In genomic region chr13:29610051-29610931, GRCm38 (mm10) we compare ENCODE assay signal across 8 mouse cellular contexts.
DNase-seq lines count a peak whose midpoint lies in the region; ATAC-seq and TF ChIP-seq lines count a peak whose summit lies in the region.

No protein-coding gene starts in this region.

- no peak overlapping the region for H3K4me2 ChIP-seq in heart, embryonic 15.5 days
- H3K4me2 ChIP-seq in midbrain, embryonic 13.5 days (replicated peaks), result peak overlapping the region; percentile 9; the same call in 1 of the 2 replicates

- H3K9ac ChIP-seq in heart, adult 2 months (ENCODE audit: low read depth, low read length), result no peak overlapping the region
- H3K9ac ChIP-seq in heart, embryonic 15.5 days, result no peak overlapping the region
- H3K9ac ChIP-seq in midbrain, embryonic 13.5 days (replicated peaks), result no peak overlapping the region

- intact Hi-C loops in heart, adult 2 months (cut with DNase I), result loop anchor here (10.0 kb wide), 1 partner anchor 1195 kb away; no protein-coding TSS in a partner anchor
- intact Hi-C loops in heart, postnatal 25 days (cut with DNase I), result no loop called here
- intact Hi-C loops in left cerebral cortex, postnatal 10 days (cut with DNase I), result no loop called here

- peak; percentile 36 to 38 for DNase-seq in heart, adult 2 months
- DNase-seq in heart, postnatal 25 days (ENCODE audit: low spot score), result no peak
- peak; percentile 33 for DNase-seq in MN1 (ENCODE audit: low spot score)
- DNase-seq in spleen, adult 18-20 months, result no peak
- no peak for DNase-seq in gastrocnemius, adult 18-20 months (ENCODE audit: low spot score)
- DNase-seq in left cerebral cortex, postnatal 10 days (ENCODE audit: extremely low spot score in 1 of 2, low spot score in 2 of 2), result no peak

- no peaks in the 10 kb centered on the region for H3K9me3 ChIP-seq in heart, embryonic 15.5 days (replicated peaks)
- H3K9me3 ChIP-seq in midbrain, embryonic 13.5 days, result no peaks in the 10 kb centered on the region

- H3K4me1 ChIP-seq in heart, adult 2 months (ENCODE audit: control insufficient read depth, insufficient read depth, low read length), result peaks cover 4% of the 10 kb centered on the region; the same call in 1 of the 2 replicates
- peaks cover 40% of the 10 kb centered on the region for H3K4me1 ChIP-seq in heart, embryonic 15.5 days (replicated peaks)
- peaks cover 47% of the 10 kb centered on the region for H3K4me1 ChIP-seq in midbrain, embryonic 13.5 days (replicated peaks)

- 51% methylated on average over 13 of the region's 13 CpGs for WGBS in heart, adult 2 months
- WGBS in heart, embryonic 15.5 days, result 33% methylated on average over 13 of the region's 13 CpGs
- WGBS in midbrain, embryonic 13.5 days, result 8% methylated on average over 13 of the region's 13 CpGs

- peak overlapping the region; percentile 41; the same call in 1 of the 2 replicates for H3K27ac ChIP-seq in heart, adult 2 months
- peak overlapping the region; percentile 88 for H3K27ac ChIP-seq in heart, embryonic 15.5 days
- peak overlapping the region; percentile 77 for H3K27ac ChIP-seq in midbrain, embryonic 13.5 days

- TF ChIP-seq POLR2A in heart, adult 2 months (IDR thresholded peaks at IDR 0.05; ENCODE audit: insufficient read depth, low read depth, low read length), result no peak

- no peak overlapping the region for H3K4me3 ChIP-seq in heart, adult 2 months
- no peak overlapping the region for H3K4me3 ChIP-seq in heart, embryonic 15.5 days
- no peak overlapping the region for H3K4me3 ChIP-seq in midbrain, embryonic 13.5 days (replicated peaks)

- H3K36me3 ChIP-seq in heart, adult 2 months (ENCODE audit: control insufficient read depth, insufficient read depth, low read length), result no peaks in the 10 kb centered on the region
- H3K36me3 ChIP-seq in heart, embryonic 15.5 days, result no peaks in the 10 kb centered on the region
- H3K36me3 ChIP-seq in midbrain, embryonic 13.5 days, result no peaks in the 10 kb centered on the region

- TF ChIP-seq CTCF in heart, adult 2 months (IDR thresholded peaks at IDR 0.05), result no peak

- H3K27me3 ChIP-seq in heart, adult 2 months (ENCODE audit: control insufficient read depth, insufficient read depth, low read length), result no peaks in the 10 kb centered on the region
- no peaks in the 10 kb centered on the region for H3K27me3 ChIP-seq in heart, embryonic 15.5 days
- H3K27me3 ChIP-seq in midbrain, embryonic 13.5 days, result no peaks in the 10 kb centered on the region

- TF ChIP-seq EP300 in heart, adult 2 months (IDR thresholded peaks at IDR 0.05; ENCODE audit: insufficient read depth, low read depth, low read length), result no peak

- H3K79me2 ChIP-seq in heart, adult 2 months (replicated peaks; ENCODE audit: control insufficient read depth, insufficient read depth, low read length), result no peaks in the 10 kb centered on the region

- ATAC-seq in heart, embryonic 15.5 days (replicated peaks; ENCODE audit: insufficient number of reproducible peaks, insufficient read depth, low FRiP score, low read depth), result peak; percentile 59
- peak; percentile 86 for ATAC-seq in midbrain, embryonic 13.5 days

Comparison
In these comparisons a context has a peak if more than half of its experiments do, and no peak if none do; other contexts are left out.
1. DNase-seq: peak in heart, adult 2 months (2 of 2) and MN1 (single experiment); none in heart, postnatal 25 days (single experiment), spleen, adult 18-20 months (0 of 2), gastrocnemius, adult 18-20 months (single experiment) and left cerebral cortex, postnatal 10 days (0 of 2).
2. Peak in every context shown above with its lines, with median percentiles within 50 percentile points of each other: H3K27ac ChIP-seq.